Comparison of ENCODE assay signal across 8 mouse cellular contexts in genomic region chr2:118536553-118536952, GRCm38 (mm10). TPM values are rescaled to one million over a fixed set of nuclear protein-coding genes. Genes with fewer than 3 reads are reported as not detected.
DNase-seq lines count a peak whose midpoint lies in the region; ATAC-seq lines count a peak whose summit lies in the region.

No protein-coding gene starts in this region.

- DNase-seq in ovary, postnatal 36 days (ENCODE audit: low spot score) = peak; percentile 76
- no peak for DNase-seq in ovary, postnatal 10 days (ENCODE audit: low spot score)
- peak; percentile 49 for DNase-seq in fibroblast of lung, adult 2 months (ENCODE audit: low read depth)
- DNase-seq in left cerebral cortex, postnatal 25 days (ENCODE audit: low spot score in 2 of 2) = no peak
- no peak for DNase-seq in frontal cortex, postnatal 36 days (ENCODE audit: low spot score in 2 of 2)

- peak overlapping the region; percentile 58; the same call in 1 of the 2 replicates for H3K27ac ChIP-seq in kidney, embryonic 15.5 days
- H3K27ac ChIP-seq in stomach, embryonic 14.5 days (ENCODE audit: low read length) = peak overlapping the region; percentile 55

- intact Hi-C loops in left cerebral cortex, postnatal 25 days (cut with DNase I) = no loop called here

- no peak overlapping the region for H3K4me3 ChIP-seq in kidney, embryonic 15.5 days (replicated peaks)
- no peak overlapping the region for H3K4me3 ChIP-seq in stomach, embryonic 14.5 days (ENCODE audit: low read depth, low read length)

- H3K9me3 ChIP-seq in kidney, embryonic 15.5 days (replicated peaks) = no peaks in the 10 kb centered on the region
- no peaks in the 10 kb centered on the region for H3K9me3 ChIP-seq in stomach, embryonic 14.5 days (ENCODE audit: control insufficient read depth, low read depth, low read length)

- H3K9ac ChIP-seq in kidney, embryonic 15.5 days = no peak overlapping the region
- H3K9ac ChIP-seq in stomach, embryonic 14.5 days (replicated peaks; ENCODE audit: low read depth, low read length) = no peak overlapping the region

- peaks cover 11% of the 10 kb centered on the region for H3K36me3 ChIP-seq in kidney, embryonic 15.5 days
- no peaks in the 10 kb centered on the region; the same call in 1 of the 2 replicates for H3K36me3 ChIP-seq in stomach, embryonic 14.5 days (ENCODE audit: control insufficient read depth, insufficient read depth, low read length)

- no peak for ATAC-seq in kidney, embryonic 15.5 days (replicated peaks; ENCODE audit: low FRiP score)
- ATAC-seq in stomach, embryonic 14.5 days (ENCODE audit: insufficient number of reproducible peaks, insufficient read depth, low FRiP score, low read depth) = no peak
- ATAC-seq in megakaryocyte progenitor cell, adult 5-6 weeks (replicated peaks; ENCODE audit: poor library complexity) = no peak

- no peak overlapping the region for H3K4me2 ChIP-seq in kidney, embryonic 15.5 days
- H3K4me2 ChIP-seq in stomach, embryonic 14.5 days (replicated peaks; ENCODE audit: low read depth, low read length) = no peak overlapping the region

- no peaks in the 10 kb centered on the region for H3K27me3 ChIP-seq in kidney, embryonic 15.5 days
- no peaks in the 10 kb centered on the region for H3K27me3 ChIP-seq in stomach, embryonic 14.5 days (ENCODE audit: control insufficient read depth, insufficient read depth, low read length)

- peaks cover 76% of the 10 kb centered on the region for H3K4me1 ChIP-seq in kidney, embryonic 15.5 days
- peaks cover 58% of the 10 kb centered on the region for H3K4me1 ChIP-seq in stomach, embryonic 14.5 days (ENCODE audit: control insufficient read depth, insufficient read depth, low read length)

- 56% methylated on average over 8 of the region's 8 CpGs for WGBS in kidney, embryonic 15.5 days
- WGBS in stomach, embryonic 14.5 days = 53% methylated on average over 8 of the region's 8 CpGs

RNA-seq across cellular contexts. Expression of gene Bmf, which starts 12.9 kb away (rescaled TPM):
- 7.6 and 8.2 TPM in 2 replicates for polyA plus RNA-seq in kidney, embryonic 15.5 days (2015; fragmentation: Nextera tagmentation; extraction: Ambion mirVana)
- polyA plus RNA-seq in stomach, embryonic 14.5 days (2014; fragmentation: Nextera tagmentation; extraction: Ambion mirVana) = 7.7 and 8.2 TPM in 2 replicates
- total RNA-seq in megakaryocyte progenitor cell, adult 5-6 weeks (2015) = 0.20 and 0.56 TPM in 2 replicates
- 0.51 and 0.71 TPM in 2 replicates for total RNA-seq in megakaryocyte progenitor cell, adult 5-6 weeks (2017)
- 1 to 10 TPM; 2.3 to 4.1 TPM for total RNA-seq in left cerebral cortex, postnatal 25 days (2021)

RNA-seq across cellular contexts. Expression of gene Srp14, which starts 57.0 kb away (rescaled TPM):
- polyA plus RNA-seq in kidney, embryonic 15.5 days (2015; fragmentation: Nextera tagmentation; extraction: Ambion mirVana) = 224 and 241 TPM in 2 replicates
- polyA plus RNA-seq in stomach, embryonic 14.5 days (2014; fragmentation: Nextera tagmentation; extraction: Ambion mirVana) = 221 and 226 TPM in 2 replicates
- 166 and 168 TPM in 2 replicates for total RNA-seq in megakaryocyte progenitor cell, adult 5-6 weeks (2015)
- 203 and 225 TPM in 2 replicates for total RNA-seq in megakaryocyte progenitor cell, adult 5-6 weeks (2017)
- 100 to 1,000 TPM; 153 to 154 TPM for total RNA-seq in left cerebral cortex, postnatal 25 days (2021)

Comparison
In these comparisons a context has a peak if more than half of its experiments do, and no peak if none do; other contexts are left out.
1. DNase-seq: peak in ovary, postnatal 36 days (single experiment) and fibroblast of lung, adult 2 months (single experiment); none in ovary, postnatal 10 days (single experiment), left cerebral cortex, postnatal 25 days (0 of 2) and frontal cortex, postnatal 36 days (0 of 2).